Mouse (Mus musculus): Measurements from ENCODE around the gene Cdh23. TPM values are rescaled to one million over a fixed set of nuclear protein-coding genes. Genes with fewer than 3 reads are reported as not detected.

The Cdh23 gene
- polyA plus RNA-seq, 1 experiment, result 0.19 TPM

DNA sequence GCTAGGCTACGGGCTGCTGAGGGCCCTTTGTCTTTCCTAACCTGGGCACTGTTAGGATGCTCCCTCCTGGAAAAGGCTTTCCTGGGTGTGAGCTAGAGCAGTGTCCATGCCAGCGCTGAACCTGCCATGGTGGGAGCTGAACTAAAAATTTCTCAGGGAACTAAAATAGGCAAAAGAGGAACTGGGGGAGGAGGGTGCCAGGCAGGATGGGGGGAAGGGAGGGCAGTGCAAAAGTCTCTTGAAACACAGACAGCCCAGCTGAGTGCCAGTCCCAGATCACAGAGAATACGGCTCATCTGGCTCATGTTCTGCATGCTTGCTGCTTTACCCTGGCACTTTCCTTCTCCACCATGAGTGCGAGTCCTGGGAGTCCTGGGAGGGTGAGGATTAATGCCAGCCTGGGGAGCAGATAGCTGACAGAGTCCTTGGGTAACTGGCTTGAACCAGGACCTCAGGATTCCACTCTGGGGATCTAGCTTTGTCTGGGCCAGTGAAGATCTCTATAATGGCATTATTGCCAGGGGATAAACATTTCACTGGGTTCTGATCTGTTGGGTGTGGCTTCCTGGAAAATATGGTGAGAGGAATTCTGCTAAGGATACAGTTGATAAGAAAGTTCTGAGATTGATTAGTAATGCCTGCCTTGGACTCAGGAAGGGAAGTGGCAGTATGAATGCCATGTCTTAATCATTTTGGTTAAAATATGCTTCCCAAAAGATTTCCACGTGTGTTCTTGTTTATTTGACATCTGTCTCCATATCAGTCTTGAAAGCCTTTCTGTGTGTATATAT lies 324.5 kb downstream of the Cdh23 start:
- Histone ChIP-seq H3K27me3 (ENCODE audit: control insufficient read depth, insufficient read depth, insufficient read length) (no peaks in the 10 kb centered on the region), H3ac (ENCODE audit: control insufficient read depth, insufficient read length, low read depth) (no peak overlapping the region), H3K36me3 (ENCODE audit: control insufficient read depth, insufficient read depth) (no peaks in the 10 kb centered on the region), H3K79me3 (ENCODE audit: low read depth) (no peaks in the 10 kb centered on the region), H3K79me2 (ENCODE audit: control insufficient read depth, insufficient read depth) (no peaks in the 10 kb centered on the region), H3K4me3 (ENCODE audit: insufficient read depth, poor library complexity, severe bottlenecking) (no peak overlapping the region)
- TF ChIP-seq MAX (IDR thresholded peaks at IDR 0.05), result no peak
- TF ChIP-seq USF1 (IDR thresholded peaks at IDR 0.05; ENCODE audit: low read depth), result no peak
- TF ChIP-seq MYOG (IDR thresholded peaks at IDR 0.05; ENCODE audit: control insufficient read depth, extremely low read depth, insufficient read length), result no peak
- no peak for TF ChIP-seq CTCF (IDR thresholded peaks at IDR 0.05; ENCODE audit: control insufficient read depth, insufficient read depth, insufficient read length)
- no peak for TF ChIP-seq FOSL1 (IDR thresholded peaks at IDR 0.05; ENCODE audit: insufficient read depth, low read length, poor library complexity, severe bottlenecking)
- no peak for TF ChIP-seq CEBPB (IDR thresholded peaks at IDR 0.05; ENCODE audit: low read depth)
- TF ChIP-seq MYOD1 (IDR thresholded peaks at IDR 0.05; ENCODE audit: control insufficient read depth, insufficient read length, low read depth), result no peak

DNA sequence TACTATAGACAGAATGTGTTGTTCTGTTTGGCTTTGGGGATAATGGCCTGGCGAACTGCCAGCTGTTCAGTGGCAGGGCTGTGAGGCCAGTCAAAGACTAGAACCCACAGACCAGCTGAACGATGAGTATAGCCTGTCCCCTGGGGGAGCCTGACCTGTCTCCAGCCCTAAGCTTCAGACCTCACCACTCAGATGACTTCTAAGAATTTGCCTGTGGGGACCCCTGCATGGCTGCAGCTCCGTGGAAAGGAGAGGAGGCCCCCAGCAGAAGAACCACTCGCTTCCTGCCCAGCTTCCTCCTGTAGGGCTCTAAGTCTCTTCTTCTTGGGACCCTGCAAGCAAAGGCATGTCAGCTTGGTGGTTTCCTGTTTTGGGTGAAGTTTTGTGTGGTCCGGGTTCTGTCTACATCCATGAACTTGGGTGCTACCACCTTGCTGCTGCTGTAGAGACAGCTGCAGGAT lies 325.7 kb downstream of the Cdh23 start:
- Histone ChIP-seq H3K36me3 (ENCODE audit: control insufficient read depth, insufficient read depth) (no peaks in the 10 kb centered on the region), H3ac (ENCODE audit: control insufficient read depth, insufficient read length, low read depth) (no peak overlapping the region), H3K79me3 (ENCODE audit: low read depth) (no peaks in the 10 kb centered on the region), H3K79me2 (ENCODE audit: control insufficient read depth, insufficient read depth) (no peaks in the 10 kb centered on the region), H3K27me3 (ENCODE audit: control insufficient read depth, insufficient read depth, insufficient read length) (no peaks in the 10 kb centered on the region), H3K4me3 (ENCODE audit: insufficient read depth, poor library complexity, severe bottlenecking) (no peak overlapping the region)
- no peak for TF ChIP-seq MYOD1 (IDR thresholded peaks at IDR 0.05; ENCODE audit: control insufficient read depth, insufficient read length, low read depth)

DNA sequence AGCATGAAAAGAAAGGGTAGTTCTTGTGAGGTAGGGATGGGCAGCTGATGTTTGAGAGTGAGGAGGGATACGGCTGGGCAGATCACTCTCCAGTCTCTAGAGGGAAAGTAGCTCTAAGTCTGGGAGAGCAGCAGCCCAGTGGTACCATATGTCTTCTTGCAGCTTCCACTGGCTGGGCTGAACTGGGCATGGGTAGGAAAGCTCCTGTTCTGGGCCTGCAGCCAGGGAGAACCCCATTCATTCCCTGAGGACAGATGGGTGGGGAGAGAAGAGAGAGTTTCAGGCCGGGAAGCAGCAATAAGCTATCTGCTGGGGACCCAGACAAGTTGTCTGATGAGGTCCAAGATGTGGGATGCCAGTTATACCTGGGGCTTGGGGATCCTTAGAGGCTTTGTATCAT lies 326.2 kb downstream of the Cdh23 start:
- no peak for TF ChIP-seq MAX (IDR thresholded peaks at IDR 0.05)
- no peak for TF ChIP-seq CTCF (IDR thresholded peaks at IDR 0.05; ENCODE audit: control insufficient read depth, insufficient read depth, insufficient read length)
- TF ChIP-seq MYOG (IDR thresholded peaks at IDR 0.05; ENCODE audit: control insufficient read depth, extremely low read depth, insufficient read length), result no peak
- no peak for TF ChIP-seq FOSL1 (IDR thresholded peaks at IDR 0.05; ENCODE audit: insufficient read depth, low read length, poor library complexity, severe bottlenecking)
- TF ChIP-seq USF1 (IDR thresholded peaks at IDR 0.05; ENCODE audit: low read depth), result no peak
- no peak for TF ChIP-seq MYOD1 (IDR thresholded peaks at IDR 0.05; ENCODE audit: control insufficient read depth, insufficient read length, low read depth)
- TF ChIP-seq CEBPB (IDR thresholded peaks at IDR 0.05; ENCODE audit: low read depth), result no peak
- Histone ChIP-seq H3K4me3 (ENCODE audit: insufficient read depth, poor library complexity, severe bottlenecking) (no peak overlapping the region), H3K79me3 (ENCODE audit: low read depth) (no peaks in the 10 kb centered on the region), H3K79me2 (ENCODE audit: control insufficient read depth, insufficient read depth) (no peaks in the 10 kb centered on the region), H3ac (ENCODE audit: control insufficient read depth, insufficient read length, low read depth) (no peak overlapping the region), H3K27me3 (ENCODE audit: control insufficient read depth, insufficient read depth, insufficient read length) (no peaks in the 10 kb centered on the region), H3K36me3 (ENCODE audit: control insufficient read depth, insufficient read depth) (no peaks in the 10 kb centered on the region)

DNA sequence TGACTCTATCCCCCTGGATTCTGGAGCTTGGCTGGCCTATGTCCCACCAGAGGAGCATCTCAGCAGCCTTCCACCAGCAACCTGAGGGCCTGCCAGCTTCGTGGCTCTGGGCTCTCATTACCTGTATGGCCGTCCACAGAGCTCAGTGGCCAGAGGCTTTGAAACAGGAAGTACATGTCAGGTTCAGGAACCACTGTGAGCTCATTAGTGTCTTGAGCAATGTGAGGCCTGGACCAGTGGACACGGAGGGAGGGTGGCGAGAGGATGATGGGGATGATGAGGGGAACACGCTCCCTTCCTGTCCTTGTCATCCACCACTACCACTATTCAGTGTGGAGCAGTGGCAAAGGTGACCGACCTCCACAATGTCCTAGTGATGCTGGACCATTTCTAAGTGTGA lies 326.9 kb downstream of the Cdh23 start:
- Histone ChIP-seq H3K79me3 (ENCODE audit: low read depth) (no peaks in the 10 kb centered on the region), H3ac (ENCODE audit: control insufficient read depth, insufficient read length, low read depth) (no peak overlapping the region), H3K27me3 (ENCODE audit: control insufficient read depth, insufficient read depth, insufficient read length) (no peaks in the 10 kb centered on the region), H3K79me2 (ENCODE audit: control insufficient read depth, insufficient read depth) (no peaks in the 10 kb centered on the region), H3K36me3 (ENCODE audit: control insufficient read depth, insufficient read depth) (no peaks in the 10 kb centered on the region), H3K4me3 (ENCODE audit: insufficient read depth, poor library complexity, severe bottlenecking) (no peak overlapping the region)
- TF ChIP-seq MAX (IDR thresholded peaks at IDR 0.05) (no peak), USF1 (IDR thresholded peaks at IDR 0.05; ENCODE audit: low read depth) (no peak), MYOG (IDR thresholded peaks at IDR 0.05; ENCODE audit: control insufficient read depth, extremely low read depth, insufficient read length) (no peak), FOSL1 (IDR thresholded peaks at IDR 0.05; ENCODE audit: insufficient read depth, low read length, poor library complexity, severe bottlenecking) (no peak), CEBPB (IDR thresholded peaks at IDR 0.05; ENCODE audit: low read depth) (no peak), CTCF (IDR thresholded peaks at IDR 0.05; ENCODE audit: control insufficient read depth, insufficient read depth, insufficient read length) (no peak), MYOD1 (IDR thresholded peaks at IDR 0.05; ENCODE audit: control insufficient read depth, insufficient read length, low read depth) (no peak)

DNA sequence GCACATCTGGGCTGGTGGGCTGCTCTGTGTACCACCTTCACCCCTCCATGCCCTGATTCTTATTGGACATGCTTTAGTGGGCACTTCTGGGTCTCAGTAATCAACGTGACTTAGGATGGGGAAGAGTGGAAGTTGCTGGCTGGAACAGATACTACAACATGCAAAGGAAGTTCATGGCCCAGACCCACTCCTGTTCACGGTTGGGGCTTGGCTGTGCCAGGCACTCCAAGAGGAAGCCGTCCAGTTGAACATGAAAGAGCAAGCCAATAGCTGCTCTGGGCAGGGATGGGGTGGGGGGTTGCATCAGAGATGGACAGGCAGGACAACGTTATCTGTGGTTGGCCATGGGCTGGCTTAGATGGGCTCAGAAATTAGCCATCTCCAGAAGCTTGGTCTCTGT lies 328.4 kb downstream of the Cdh23 start:
- no peaks in the 10 kb centered on the region for H3K27me3 ChIP-seq (ENCODE audit: control insufficient read depth, insufficient read depth, insufficient read length)
- no peak overlapping the region for H3ac ChIP-seq (ENCODE audit: control insufficient read depth, insufficient read length, low read depth)
- no peaks in the 10 kb centered on the region for H3K79me2 ChIP-seq (ENCODE audit: control insufficient read depth, insufficient read depth)
- no peak overlapping the region for H3K4me3 ChIP-seq (ENCODE audit: insufficient read depth, poor library complexity, severe bottlenecking)
- H3K36me3 ChIP-seq (ENCODE audit: control insufficient read depth, insufficient read depth), result no peaks in the 10 kb centered on the region
- no peaks in the 10 kb centered on the region for H3K79me3 ChIP-seq (ENCODE audit: low read depth)
- no peak for TF ChIP-seq MYOD1 (IDR thresholded peaks at IDR 0.05; ENCODE audit: control insufficient read depth, insufficient read length, low read depth)
- TF ChIP-seq MAX (IDR thresholded peaks at IDR 0.05), result no peak
- no peak for TF ChIP-seq FOSL1 (IDR thresholded peaks at IDR 0.05; ENCODE audit: insufficient read depth, low read length, poor library complexity, severe bottlenecking)
- no peak for TF ChIP-seq CTCF (IDR thresholded peaks at IDR 0.05; ENCODE audit: control insufficient read depth, insufficient read depth, insufficient read length)
- no peak for TF ChIP-seq CEBPB (IDR thresholded peaks at IDR 0.05; ENCODE audit: low read depth)
- TF ChIP-seq USF1 (IDR thresholded peaks at IDR 0.05; ENCODE audit: low read depth), result no peak
- no peak for TF ChIP-seq MYOG (IDR thresholded peaks at IDR 0.05; ENCODE audit: control insufficient read depth, extremely low read depth, insufficient read length)

DNA sequence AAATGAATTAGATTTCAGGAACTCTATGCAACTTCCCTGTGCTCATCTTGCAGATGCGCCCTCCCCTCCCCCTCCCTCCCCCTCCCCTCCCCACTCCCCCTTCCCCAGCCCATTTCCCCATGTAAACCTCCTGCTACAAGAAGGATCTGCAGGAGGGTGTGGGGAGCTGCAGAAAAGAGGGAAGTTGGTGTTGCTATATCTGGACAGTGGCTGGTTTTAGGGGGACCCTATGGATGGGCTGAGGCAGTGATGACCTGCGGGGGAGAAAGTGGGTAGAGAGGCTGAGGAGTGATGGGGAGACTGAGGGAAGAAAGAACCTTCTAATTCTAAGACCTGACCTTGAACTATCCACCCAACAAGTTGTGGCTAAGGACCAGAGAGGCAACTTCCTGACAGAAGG lies 329.1 kb downstream of the Cdh23 start:
- no peaks in the 10 kb centered on the region for H3K79me2 ChIP-seq (ENCODE audit: control insufficient read depth, insufficient read depth)
- H3K27me3 ChIP-seq (ENCODE audit: control insufficient read depth, insufficient read depth, insufficient read length), result no peaks in the 10 kb centered on the region
- H3ac ChIP-seq (ENCODE audit: control insufficient read depth, insufficient read length, low read depth), result no peak overlapping the region
- no peak overlapping the region for H3K4me3 ChIP-seq (ENCODE audit: insufficient read depth, poor library complexity, severe bottlenecking)
- H3K79me3 ChIP-seq (ENCODE audit: low read depth), result no peaks in the 10 kb centered on the region
- TF ChIP-seq CTCF (IDR thresholded peaks at IDR 0.05; ENCODE audit: control insufficient read depth, insufficient read depth, insufficient read length), result no peak
- no peak for TF ChIP-seq MAX (IDR thresholded peaks at IDR 0.05)
- TF ChIP-seq MYOD1 (IDR thresholded peaks at IDR 0.05; ENCODE audit: control insufficient read depth, insufficient read length, low read depth), result no peak
- no peak for TF ChIP-seq CEBPB (IDR thresholded peaks at IDR 0.05; ENCODE audit: low read depth)
- no peak for TF ChIP-seq USF1 (IDR thresholded peaks at IDR 0.05; ENCODE audit: low read depth)
- TF ChIP-seq MYOG (IDR thresholded peaks at IDR 0.05; ENCODE audit: control insufficient read depth, extremely low read depth, insufficient read length), result no peak
- TF ChIP-seq FOSL1 (IDR thresholded peaks at IDR 0.05; ENCODE audit: insufficient read depth, low read length, poor library complexity, severe bottlenecking), result no peak
- H3K36me3 ChIP-seq (ENCODE audit: control insufficient read depth, insufficient read depth), result no peaks in the 10 kb centered on the region

All from C2C12 (cell line).